Mouse (Mus musculus): ENCODE results near the gene Gpr143. TPM values are rescaled to one million over a fixed set of nuclear protein-coding genes. Genes with fewer than 3 reads are reported as not detected.

The Gpr143 gene
- polyA plus RNA-seq (2015; fragmentation: Illumina TruSeq; extraction: RNeasy Lipid Tissue Mini Kit (QIAGEN cat#74804); ENCODE audit: insufficient read depth, low read depth, low replicate concordance), result not detected

DNA sequence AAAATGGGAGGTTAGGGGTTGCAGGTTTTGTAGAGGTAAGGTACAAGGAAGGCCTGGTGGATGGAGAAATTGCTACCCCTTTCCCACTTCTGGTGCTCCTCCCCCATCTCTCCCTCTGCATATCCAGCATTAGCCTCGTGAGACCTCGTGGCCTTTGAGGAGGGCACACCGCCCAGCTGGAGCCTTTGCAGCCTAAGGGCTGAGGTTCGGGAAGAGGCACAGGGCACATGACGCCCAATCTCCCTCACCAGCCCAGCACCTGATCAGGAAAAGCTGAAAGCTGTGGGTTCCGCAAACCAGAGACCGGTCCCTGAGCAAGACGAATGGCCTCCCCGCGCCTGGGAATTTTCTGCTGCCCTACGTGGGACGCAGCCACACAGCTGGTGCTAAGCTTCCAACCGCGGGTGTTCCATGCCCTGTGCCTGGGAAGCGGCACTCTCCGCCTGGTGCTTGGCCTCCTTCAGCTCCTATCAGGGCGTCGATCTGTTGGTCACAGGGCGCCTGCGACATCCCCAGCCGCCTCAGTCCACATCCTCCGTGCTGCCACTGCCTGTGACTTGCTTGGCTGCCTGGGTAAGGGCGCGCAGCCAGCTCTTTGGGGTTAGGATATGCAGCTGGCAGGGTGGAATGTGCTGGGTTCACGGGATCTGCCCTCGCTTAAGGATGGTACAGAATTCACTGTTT is at the start of gene Gpr143:
Gene Gpr143 (plus strand): TSS at position 202 of the 684 bp plus-strand sequence.

DNA sequence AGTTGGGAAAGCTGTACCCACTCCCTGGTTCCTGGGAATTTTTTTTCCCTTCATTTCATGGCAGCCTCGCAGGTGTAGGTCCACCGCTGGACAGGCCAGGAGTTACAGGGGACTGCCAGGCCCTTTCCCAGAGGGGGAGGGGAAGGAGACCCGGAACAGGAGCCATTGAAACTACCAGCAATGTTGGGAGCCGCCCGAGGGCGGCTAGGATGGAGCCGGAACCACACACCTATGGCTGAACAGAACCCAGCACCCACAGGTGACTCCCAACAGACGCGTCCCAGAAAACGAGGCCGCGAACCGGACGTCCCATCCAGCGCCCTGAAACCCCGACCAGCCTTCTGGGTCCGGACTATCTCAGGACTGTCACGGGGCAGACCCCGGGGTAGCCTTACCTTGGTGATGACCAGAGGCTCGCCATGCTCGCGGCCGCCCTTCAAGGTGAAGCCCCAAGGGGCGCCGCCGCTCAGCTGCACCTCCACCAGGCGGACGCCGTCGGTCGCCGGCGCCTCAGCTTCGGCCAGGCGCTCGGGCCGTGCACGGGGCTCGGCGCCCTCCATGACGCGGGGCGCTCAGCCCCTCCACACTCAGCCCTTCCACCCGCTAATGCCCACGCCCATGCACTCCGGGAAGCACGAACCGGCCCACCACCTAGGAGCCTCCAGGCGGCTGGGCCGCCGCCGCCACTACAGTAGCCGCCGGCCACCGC is 12.7 kb upstream of the Gpr143 start, which contains the start of gene Shroom2:
Gene Shroom2 (minus strand): TSS at position 575 of the 709 bp plus-strand sequence.

Other genes starting within 250 kb of the Gpr143 start
- gene Cldn34a, start 218.6 kb upstream of the Gpr143 start, polyA plus RNA-seq (2015; fragmentation: Illumina TruSeq; extraction: RNeasy Lipid Tissue Mini Kit (QIAGEN cat#74804); ENCODE audit: insufficient read depth, low read depth, low replicate concordance), result not detected
- gene Shroom2, start 12.5 kb upstream of the Gpr143 start, polyA plus RNA-seq (2015; fragmentation: Illumina TruSeq; extraction: RNeasy Lipid Tissue Mini Kit (QIAGEN cat#74804); ENCODE audit: insufficient read depth, low read depth, low replicate concordance), result 1.9 TPM
- gene Usp51, start 224.5 kb downstream of the Gpr143 start, polyA plus RNA-seq (2015; fragmentation: Illumina TruSeq; extraction: RNeasy Lipid Tissue Mini Kit (QIAGEN cat#74804); ENCODE audit: insufficient read depth, low read depth, low replicate concordance), result 0.37 TPM